Mouse (Mus musculus): ENCODE results near the gene Eefsec.

Gene Eefsec

GRCm38 (mm10) chr6:88340761-88341160 lies 105.6 kb downstream of the Eefsec start:
- no peak for DNase-seq

- no peak for DNase-seq
Measured at GRCm38 (mm10) chr6:88329336-88329735, 117.0 kb downstream of the Eefsec start.

- no peak for DNase-seq
Measured at GRCm38 (mm10) chr6:88321879-88322278, 124.5 kb downstream of the Eefsec start.

GRCm38 (mm10) chr6:88321253-88321652 lies 125.1 kb downstream of the Eefsec start:
- DNase-seq: no peak

GRCm38 (mm10) chr6:88319735-88320134 lies 126.6 kb downstream of the Eefsec start:
- no peak for DNase-seq

- DNase-seq: no peak
Measured at GRCm38 (mm10) chr6:88315295-88315694, 131.0 kb downstream of the Eefsec start.

- no peak for DNase-seq
Measured at GRCm38 (mm10) chr6:88313937-88314336, 132.4 kb downstream of the Eefsec start.

- no peak for DNase-seq
Measured at GRCm38 (mm10) chr6:88311593-88311992, 134.7 kb downstream of the Eefsec start.

GRCm38 (mm10) chr6:88306100-88306746 lies 140.1 kb downstream of the Eefsec start:
- no peak for DNase-seq

- no peak for DNase-seq
Measured at GRCm38 (mm10) chr6:88301234-88301633, 145.1 kb downstream of the Eefsec start.

- DNase-seq: no peak
Measured at GRCm38 (mm10) chr6:88299491-88299890, 146.8 kb downstream of the Eefsec start.

- DNase-seq: no peak
Measured at GRCm38 (mm10) chr6:88292274-88292909, 153.9 kb downstream of the Eefsec start.

GRCm38 (mm10) chr6:88290129-88290766 lies 156.1 kb downstream of the Eefsec start:
- no peak for DNase-seq

- DNase-seq: no peak
Measured at GRCm38 (mm10) chr6:88278141-88278540, 168.2 kb downstream of the Eefsec start.

- no peak for DNase-seq
Measured at GRCm38 (mm10) chr6:88277242-88277641, 169.1 kb downstream of the Eefsec start.

- no peak for DNase-seq
Measured at GRCm38 (mm10) chr6:88276221-88276620, 170.1 kb downstream of the Eefsec start.

- no peak for DNase-seq
Measured at GRCm38 (mm10) chr6:88274623-88275022, 171.7 kb downstream of the Eefsec start.

- no peak for DNase-seq
Measured at GRCm38 (mm10) chr6:88267970-88268369, 178.4 kb downstream of the Eefsec start.

GRCm38 (mm10) chr6:88267068-88267467 lies 179.3 kb downstream of the Eefsec start:
- DNase-seq: no peak

- no peak for DNase-seq
Measured at GRCm38 (mm10) chr6:88266055-88266454, 180.3 kb downstream of the Eefsec start.

- no peak for DNase-seq
Measured at GRCm38 (mm10) chr6:88265355-88265754, 181.0 kb downstream of the Eefsec start.

GRCm38 (mm10) chr6:88262160-88262559 lies 184.2 kb downstream of the Eefsec start:
- no peak for DNase-seq

GRCm38 (mm10) chr6:88260645-88261044 lies 185.7 kb downstream of the Eefsec start:
- DNase-seq: no peak

- no peak for DNase-seq
Measured at GRCm38 (mm10) chr6:88259621-88260020, 186.7 kb downstream of the Eefsec start.

All from thymus, postnatal 14 days (tissue).